Mouse (Mus musculus) limb, embryonic 14.5 days (tissue): ENCODE measurements around the gene Atp13a1. TPM values are rescaled to one million over a fixed set of nuclear protein-coding genes. Genes with fewer than 3 reads are reported as not detected.

Experiments
- ATAC-seq: fragments of 200-750 bp; cut with Nextera tagmentation; 2 replicates; pipeline ENCODE4 v1.8.0; 2017; ENCODE audit warnings: low read depth, moderate number of reproducible peaks, moderate TSS enrichment; ENCODE audit not compliant: low FRiP score
- DNase-seq: peaks from one replicate; pipeline ENCODE4 v3.0.0-alpha.2; 2015; ENCODE audit warnings: low spot score
- H3K27ac ChIP-seq: fragments of 300-500 bp; sonication (generic); replicated peaks from 2 replicates; pipeline ENCODE4 v1.5.1; 2014; ENCODE audit warnings: low read depth, mild to moderate bottlenecking, low read length, moderate library complexity, mixed read lengths
- H3K27me3 ChIP-seq: fragments of 300-500 bp; sonication (generic); 2 replicates; pipeline ENCODE4 v1.6.1; 2014; ENCODE audit warnings: low read length, mixed read lengths; ENCODE audit not compliant: control insufficient read depth, insufficient read depth
- H3K36me3 ChIP-seq: fragments of 300-500 bp; sonication (generic); 2 replicates; pipeline ENCODE4 v1.6.1; 2014; ENCODE audit warnings: mild to moderate bottlenecking, low read length, moderate library complexity, mixed read lengths; ENCODE audit not compliant: control insufficient read depth, insufficient read depth
- H3K4me1 ChIP-seq: fragments of 300-500 bp; sonication (generic); 2 replicates; pipeline ENCODE4 v1.6.1; 2014; ENCODE audit warnings: antibody characterized with exemption, low read length, mixed read lengths; ENCODE audit not compliant: control insufficient read depth, insufficient read depth
- H3K4me2 ChIP-seq: fragments of 300-500 bp; sonication (generic); replicated peaks from 2 replicates; pipeline ENCODE4 v1.6.1; 2014; ENCODE audit warnings: low read depth, mild to moderate bottlenecking, low read length, moderate library complexity; ENCODE audit not compliant: severe bottlenecking
- H3K4me3 ChIP-seq: fragments of 300-500 bp; sonication (generic); replicated peaks from 2 replicates; pipeline ENCODE4 v1.5.1; 2014; ENCODE audit warnings: low read length
- H3K9ac ChIP-seq: fragments of 300-500 bp; sonication (generic); 2 replicates; pipeline ENCODE4 v1.6.1; 2014; ENCODE audit warnings: mild to moderate bottlenecking, low read depth, low read length, moderate library complexity; ENCODE audit not compliant: severe bottlenecking
- H3K9me3 ChIP-seq: fragments of 300-500 bp; sonication (generic); 2 replicates; pipeline ENCODE4 v1.6.1; 2016; ENCODE audit warnings: low read length; ENCODE audit not compliant: control insufficient read depth
- POLR2A ChIP-seq: fragments of 200-500 bp; IDR thresholded peaks from 2 replicates; pipeline ENCODE4 v1.8.0; 2012; ENCODE audit warnings: inconsistent platforms, mild to moderate bottlenecking, moderate library complexity, borderline replicate concordance; ENCODE audit not compliant: insufficient read depth, insufficient read length; ENCODE audit errors: extremely low read depth
- WGBS: fragments of 180-500 bp; shearing (Covaris S2); extraction: QIAGEN DNeasy Blood & Tissue Kit; methylation state at CpG from one replicate; pipeline ENCODE4 v1.1.7; 2014; 5-methylcytosine and 5-hydroxymethylcytosine counted together
- polyA plus RNA-seq, 2 experiments: library from polyadenylated mRNA; depleted of rRNA in 1 of 2; stranded (reverse) in 1 of 2; unstranded in 1 of 2; fragments of >200 nt; fragmentation: Nextera tagmentation in 1 of 2; extraction: Ambion mirVana in 1 of 2; gene quantifications; 2 replicates each; pipeline versions ENCODE4 v1.2.1 to v1.2.3; 2012 to 2014

Atp13a1 gene
- polyA plus RNA-seq, 2 experiments: 44.8 to 79.7 TPM

DNA sequence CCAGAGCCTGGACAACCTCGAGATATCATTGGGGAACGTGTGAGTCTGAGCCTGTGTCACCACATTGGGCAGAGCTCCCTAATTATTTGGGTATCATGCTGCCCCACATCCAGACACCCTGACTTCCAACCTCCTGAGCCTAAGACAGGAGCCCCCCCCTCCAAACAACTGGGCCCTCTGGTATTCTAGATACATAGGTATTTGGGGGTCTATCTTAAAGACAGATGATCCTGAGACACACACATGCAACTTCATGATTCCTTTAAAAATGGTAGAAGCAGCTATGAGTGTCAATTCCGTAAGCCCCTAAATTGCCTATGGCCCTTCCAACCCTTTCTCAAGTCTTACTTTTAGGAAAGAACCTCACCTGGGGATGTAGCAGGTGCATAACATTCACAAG lies 18.9 kb downstream of the Atp13a1 start:
- H3K9ac ChIP-seq: no peak overlapping the region
- TF ChIP-seq POLR2A: no peak
- no peak for DNase-seq
- H3K4me2 ChIP-seq: no peak overlapping the region
- peaks cover 38% of the 10 kb centered on the region for H3K36me3 ChIP-seq
- H3K4me1 ChIP-seq: peaks cover 10% of the 10 kb centered on the region; the same call in 1 of the 2 replicates
- H3K27ac ChIP-seq: no peak overlapping the region
- 59% methylated on average over 3 of the region's 3 CpGs for WGBS
- ATAC-seq: no peak
- no peaks in the 10 kb centered on the region for H3K27me3 ChIP-seq
- H3K4me3 ChIP-seq: no peak overlapping the region
- H3K9me3 ChIP-seq: no peaks in the 10 kb centered on the region

DNA sequence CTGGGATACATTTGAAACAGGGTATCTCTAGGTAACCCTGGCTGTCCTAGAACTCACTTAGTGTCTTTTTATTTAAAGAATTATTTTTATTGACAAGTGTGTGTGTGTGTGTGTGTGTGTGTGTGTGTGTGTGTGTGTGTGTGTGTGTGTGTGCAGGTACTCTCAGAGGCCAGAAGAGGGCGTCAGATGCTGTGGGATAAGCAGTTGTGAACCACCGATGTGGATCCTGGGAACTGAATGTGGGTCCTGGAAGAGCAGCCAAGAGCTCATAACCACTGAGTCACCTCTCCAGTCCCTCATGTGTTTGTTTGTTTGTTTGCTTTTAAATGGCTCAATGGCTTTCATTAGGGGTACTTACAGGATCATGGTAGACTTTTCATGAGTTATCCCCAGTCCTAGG lies 23.9 kb downstream of the Atp13a1 start:
- H3K27ac ChIP-seq: no peak overlapping the region
- H3K4me3 ChIP-seq: no peak overlapping the region
- H3K9me3 ChIP-seq: no peaks in the 10 kb centered on the region
- ATAC-seq (no peak), DNase-seq (no peak)
- H3K27me3 ChIP-seq: no peaks in the 10 kb centered on the region
- no peak for TF ChIP-seq POLR2A
- no peak overlapping the region for H3K4me2 ChIP-seq
- H3K9ac ChIP-seq: no peak overlapping the region
- 100% methylated on average over 2 of the region's 2 CpGs for WGBS
- no peaks in the 10 kb centered on the region for H3K4me1 ChIP-seq
- peaks cover 25% of the 10 kb centered on the region for H3K36me3 ChIP-seq

DNA sequence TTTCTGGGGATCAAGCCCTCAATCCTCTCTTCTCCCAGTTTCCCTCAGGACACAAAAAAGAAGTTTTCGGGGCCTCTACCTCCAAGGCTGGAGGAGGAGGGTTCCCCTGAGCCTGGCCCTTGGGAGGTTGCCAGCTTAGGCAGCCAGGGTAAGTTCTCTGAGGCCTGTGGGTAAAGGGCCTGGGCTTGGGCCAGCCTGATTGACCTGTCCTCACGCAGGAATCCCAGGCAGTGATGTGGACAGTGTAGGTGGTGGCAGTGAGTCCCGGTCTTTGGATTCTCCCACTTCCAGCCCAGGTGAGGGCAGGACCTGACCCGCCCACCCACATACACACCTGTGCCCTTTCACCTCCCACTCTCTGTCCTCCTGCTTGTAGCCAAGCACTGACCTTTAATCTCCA lies 24.4 kb downstream of the Atp13a1 start:
- no peak for ATAC-seq
- TF ChIP-seq POLR2A: no peak
- Histone ChIP-seq H3K4me2 (no peak overlapping the region), H3K9ac (no peak overlapping the region), H3K4me1 (no peaks in the 10 kb centered on the region), H3K9me3 (no peaks in the 10 kb centered on the region), H3K36me3 (peaks cover 25% of the 10 kb centered on the region), H3K27me3 (no peaks in the 10 kb centered on the region), H3K4me3 (no peak overlapping the region), H3K27ac (no peak overlapping the region)
- WGBS: 86% methylated on average over 4 of the region's 4 CpGs
- DNase-seq: no peak

DNA sequence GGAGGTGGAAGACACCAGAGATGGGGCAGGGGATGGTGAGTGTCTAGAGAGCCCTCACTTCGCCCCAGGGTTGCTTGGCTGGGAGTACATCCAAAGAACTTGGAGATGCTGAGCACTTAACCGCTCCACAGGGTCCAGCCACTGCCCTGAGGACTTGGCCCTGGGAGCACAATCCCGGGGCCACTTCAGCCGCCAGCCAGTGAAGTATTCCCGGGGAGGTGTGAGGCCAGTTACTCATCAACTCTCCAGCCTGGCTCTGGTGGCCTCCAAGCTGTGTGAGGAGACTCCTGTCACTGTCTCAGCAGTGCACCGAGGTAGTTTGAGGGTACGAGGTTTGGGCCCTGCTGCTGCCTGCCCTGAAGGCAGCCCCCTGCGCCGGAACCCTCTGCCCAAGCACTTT lies 29.5 kb downstream of the Atp13a1 start:
- H3K4me3 ChIP-seq: no peak overlapping the region
- TF ChIP-seq POLR2A: no peak
- no peak overlapping the region for H3K4me2 ChIP-seq
- no peaks in the 10 kb centered on the region for H3K27me3 ChIP-seq
- no peak for DNase-seq
- peaks cover 17% of the 10 kb centered on the region for H3K4me1 ChIP-seq
- 77% methylated on average over 9 of the region's 9 CpGs for WGBS
- peaks cover 19% of the 10 kb centered on the region for H3K36me3 ChIP-seq
- H3K9ac ChIP-seq: no peak overlapping the region
- no peak for ATAC-seq
- H3K27ac ChIP-seq: no peak overlapping the region
- no peaks in the 10 kb centered on the region for H3K9me3 ChIP-seq

DNA sequence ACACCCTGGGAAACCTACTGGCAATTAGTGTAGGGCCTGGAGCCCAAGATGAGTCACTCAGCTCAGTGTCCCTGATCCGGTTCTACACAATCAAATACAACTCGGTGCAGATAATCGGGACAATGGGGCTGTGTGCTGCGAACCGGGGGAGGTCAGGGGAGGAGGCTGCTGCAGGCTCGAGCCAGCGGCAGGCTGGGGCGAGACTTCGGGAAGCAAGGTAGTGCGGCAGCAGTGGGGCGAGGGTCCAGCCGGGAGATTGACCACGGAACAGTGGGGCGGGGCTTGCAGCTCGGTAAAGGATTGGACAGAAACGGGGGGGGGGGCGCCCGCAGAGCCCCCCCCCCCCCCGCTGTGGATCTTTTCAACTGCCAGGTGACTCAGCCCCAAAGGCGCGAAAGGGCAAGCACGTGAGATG lies 31.0 kb downstream of the Atp13a1 start:
- DNase-seq: no peak
- no peaks in the 10 kb centered on the region for H3K27me3 ChIP-seq
- H3K4me3 ChIP-seq: peak overlapping the region; percentile 51
- no peaks in the 10 kb centered on the region for H3K9me3 ChIP-seq
- no peak overlapping the region for H3K27ac ChIP-seq
- H3K36me3 ChIP-seq: peaks cover 24% of the 10 kb centered on the region
- peak overlapping the region; percentile 71 for H3K9ac ChIP-seq
- peaks cover 17% of the 10 kb centered on the region for H3K4me1 ChIP-seq
- WGBS: under 1% methylated on average over 10 of the region's 22 CpGs
- TF ChIP-seq POLR2A: no peak
- peak; percentile 64 for ATAC-seq
- H3K4me2 ChIP-seq: peak overlapping the region; percentile 70
